Mouse (Mus musculus) heart, embryonic 16.5 days (tissue): Measurements from ENCODE around the gene Myo18b. TPM values are rescaled to one million over a fixed set of nuclear protein-coding genes. Genes with fewer than 3 reads are reported as not detected.

Source experiments
- ATAC-seq: fragments of 200-750 bp; cut with Nextera tagmentation; replicated peaks from 2 replicates; pipeline ENCODE4 v1.8.0; 2017; ENCODE audit warnings: moderate number of reproducible peaks; ENCODE audit not compliant: insufficient read depth, low FRiP score; ENCODE audit errors: extremely low read depth
- H3K27ac ChIP-seq: fragments of 300-500 bp; sonication (generic); 2 replicates; pipeline ENCODE4 v1.5.1; 2014; ENCODE audit warnings: mild to moderate bottlenecking, low read length, control low read depth, moderate library complexity
- H3K27me3 ChIP-seq: fragments of 300-500 bp; sonication (generic); 2 replicates; pipeline ENCODE4 v1.6.1; 2014; ENCODE audit warnings: low read length, mixed read lengths; ENCODE audit not compliant: control insufficient read depth, insufficient read depth
- H3K36me3 ChIP-seq: fragments of 300-500 bp; sonication (generic); 2 replicates; pipeline ENCODE4 v1.6.1; 2014; ENCODE audit not compliant: control insufficient read depth, insufficient read depth
- H3K4me1 ChIP-seq: fragments of 300-500 bp; sonication (generic); 2 replicates; pipeline ENCODE4 v1.6.1; 2014; ENCODE audit warnings: low read length, mixed read lengths; ENCODE audit not compliant: control insufficient read depth, insufficient read depth
- H3K4me2 ChIP-seq: fragments of 300-500 bp; sonication (generic); 2 replicates; pipeline ENCODE4 v1.6.1; 2014; ENCODE audit warnings: low read depth, mild to moderate bottlenecking, control low read depth, low read length
- H3K4me3 ChIP-seq: fragments of 300-500 bp; sonication (generic); 2 replicates; pipeline ENCODE4 v1.5.1; 2014; ENCODE audit warnings: mild to moderate bottlenecking, control low read depth, low read length
- H3K9ac ChIP-seq: fragments of 300-500 bp; sonication (generic); 2 replicates; pipeline ENCODE4 v1.6.1; 2014; ENCODE audit warnings: low read length, control low read depth
- H3K9me3 ChIP-seq: fragments of 300-500 bp; sonication (generic); replicated peaks from 2 replicates; pipeline ENCODE4 v1.6.1; 2016; ENCODE audit warnings: low read length; ENCODE audit not compliant: control insufficient read depth
- WGBS: fragments of 180-500 bp; shearing (Covaris S2); extraction: QIAGEN DNeasy Blood & Tissue Kit; methylation state at CpG from one replicate; pipeline ENCODE4 v1.1.7; 2014; 5-methylcytosine and 5-hydroxymethylcytosine counted together
- polyA plus RNA-seq: library from polyadenylated mRNA; unstranded; fragments of >200 nt; fragmentation: Nextera tagmentation; extraction: Ambion mirVana; gene quantifications from 2 replicates; pipeline ENCODE4 v1.2.1, GENCODE M21; 2015

Gene Myo18b
- polyA plus RNA-seq, 1 experiment from 2014 or later = 24.9 TPM

DNA sequence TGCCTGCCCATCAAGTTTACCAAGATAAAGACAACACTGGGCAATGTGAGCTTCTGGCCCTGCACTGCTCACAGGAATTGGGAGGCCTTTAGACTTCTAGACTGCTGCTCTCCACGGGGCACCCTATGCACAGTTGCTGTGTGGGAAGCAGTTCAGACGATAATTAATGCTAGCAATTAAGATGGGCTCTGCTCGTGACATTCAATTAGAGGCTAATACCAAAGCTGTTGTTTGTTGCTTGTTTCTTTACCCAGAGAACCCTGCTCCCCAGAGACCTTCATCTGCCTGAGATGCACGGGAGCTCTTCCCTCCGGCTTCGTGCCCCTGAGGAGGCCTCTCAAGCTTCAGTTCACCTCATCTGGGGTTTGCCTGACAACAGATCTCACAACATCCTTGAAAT is 167.7 kb downstream of the Myo18b start:
- no peak overlapping the region for H3K27ac ChIP-seq
- ATAC-seq = no peak
- H3K4me2 ChIP-seq = no peak overlapping the region
- H3K4me1 ChIP-seq = no peaks in the 10 kb centered on the region
- H3K27me3 ChIP-seq = no peaks in the 10 kb centered on the region
- H3K36me3 ChIP-seq = peaks cover 9% of the 10 kb centered on the region; the same call in 1 of the 2 replicates
- 83% methylated on average over 6 of the region's 6 CpGs for WGBS
- no peak overlapping the region for H3K9ac ChIP-seq
- no peaks in the 10 kb centered on the region for H3K9me3 ChIP-seq
- no peak overlapping the region for H3K4me3 ChIP-seq

DNA sequence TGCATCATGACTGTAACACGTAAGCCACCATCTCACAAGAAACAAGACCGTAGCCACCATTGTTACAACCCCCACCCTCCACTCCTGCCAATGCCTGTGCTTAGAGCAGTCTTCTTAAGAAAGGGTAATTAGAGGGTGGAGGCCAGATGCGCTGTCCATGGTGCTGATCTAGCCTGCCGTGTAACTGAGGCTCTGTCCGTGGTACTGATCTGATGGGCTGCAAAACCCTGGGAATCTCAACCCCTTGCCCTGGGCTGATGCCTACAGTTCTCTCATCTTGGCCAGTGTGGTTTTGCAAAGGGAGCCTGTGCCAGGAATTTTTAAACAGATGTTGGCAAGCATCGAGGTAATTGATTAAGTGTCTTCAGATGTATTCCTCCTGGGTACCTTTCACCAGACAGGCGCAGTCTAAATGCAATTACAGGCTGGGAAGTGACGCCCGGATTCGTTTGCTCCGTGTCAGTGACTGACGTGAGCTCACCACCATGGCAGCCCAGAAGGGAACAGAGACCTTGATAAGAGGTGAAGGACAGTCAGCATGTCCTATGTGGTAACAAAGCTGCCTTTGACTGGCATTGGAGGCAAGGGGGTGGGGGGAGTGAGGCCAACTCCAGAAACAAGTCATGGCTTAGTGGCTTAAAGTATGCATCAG is 177.4 kb downstream of the Myo18b start:
- Histone ChIP-seq H3K4me3 (no peak overlapping the region), H3K36me3 (peaks cover 28% of the 10 kb centered on the region), H3K4me2 (no peak overlapping the region), H3K27me3 (no peaks in the 10 kb centered on the region), H3K9me3 (no peaks in the 10 kb centered on the region), H3K9ac (no peak overlapping the region), H3K4me1 (peaks cover 4% of the 10 kb centered on the region), H3K27ac (no peak overlapping the region)
- ATAC-seq = no peak
- 43% methylated on average over 12 of the region's 12 CpGs for WGBS

DNA sequence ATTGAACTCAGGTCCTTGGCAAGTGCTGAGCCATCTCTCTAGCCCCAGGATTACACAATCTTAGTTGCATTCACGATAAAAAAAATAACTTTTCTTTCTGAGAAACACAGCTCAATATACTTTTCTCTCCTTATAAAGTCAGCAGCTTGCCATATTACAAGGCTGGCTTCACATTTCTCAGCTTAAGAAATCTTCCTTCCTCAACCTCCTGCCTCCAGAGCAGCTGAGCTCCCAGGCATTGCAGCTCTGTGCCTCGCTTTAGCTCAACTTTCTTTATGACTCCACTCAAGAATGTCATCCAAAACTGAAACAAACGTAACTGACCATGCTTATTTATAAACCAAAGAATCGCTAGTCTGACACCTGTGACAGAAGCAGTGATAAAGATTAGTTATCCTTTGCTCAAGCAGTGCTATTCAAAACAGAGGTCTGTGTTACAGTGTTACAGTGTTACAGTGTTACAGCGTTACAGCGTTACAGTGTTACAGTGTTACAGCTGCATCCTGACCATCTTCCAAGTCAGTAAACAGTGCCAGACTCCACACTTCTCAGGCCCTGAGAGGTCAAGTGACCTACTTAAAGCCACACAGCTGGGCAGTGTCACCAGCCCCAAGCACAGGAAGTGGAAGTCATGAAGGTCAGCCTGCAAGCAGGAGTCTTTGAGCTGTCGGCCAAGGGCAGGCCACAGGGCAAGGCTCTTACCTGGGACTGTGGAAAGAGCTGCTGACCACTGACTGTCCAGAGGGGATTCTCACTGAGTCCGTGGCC is 181.3 kb downstream of the Myo18b start:
- 55% methylated on average over 8 of the region's 8 CpGs for WGBS
- no peaks in the 10 kb centered on the region for H3K9me3 ChIP-seq
- no peak overlapping the region for H3K27ac ChIP-seq
- H3K4me1 ChIP-seq = peaks cover 11% of the 10 kb centered on the region
- no peak overlapping the region for H3K9ac ChIP-seq
- no peak for ATAC-seq
- no peak overlapping the region for H3K4me2 ChIP-seq
- peaks cover 29% of the 10 kb centered on the region for H3K36me3 ChIP-seq
- no peaks in the 10 kb centered on the region for H3K27me3 ChIP-seq
- no peak overlapping the region for H3K4me3 ChIP-seq

DNA sequence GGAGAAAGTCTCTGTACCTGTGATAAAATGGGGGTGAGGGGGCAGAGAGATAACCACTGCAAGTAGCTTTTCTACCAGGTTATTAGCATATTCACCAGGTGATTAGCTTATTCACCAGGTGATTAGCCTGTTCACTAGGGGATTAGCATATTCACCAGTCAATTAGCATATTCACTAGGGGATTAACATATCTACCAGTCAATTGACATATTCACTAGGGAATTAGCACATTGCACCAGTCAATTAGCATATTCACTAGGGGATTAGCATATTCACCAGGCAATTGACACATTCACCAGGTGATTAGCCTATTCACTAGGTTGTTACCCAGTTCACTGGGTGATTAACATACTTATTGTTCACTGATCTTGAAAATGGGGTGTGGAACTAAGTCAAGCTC is 186.3 kb downstream of the Myo18b start:
- Histone ChIP-seq H3K4me3 (no peak overlapping the region), H3K36me3 (peaks cover 35% of the 10 kb centered on the region), H3K27ac (no peak overlapping the region), H3K9ac (no peak overlapping the region), H3K4me2 (no peak overlapping the region), H3K9me3 (no peaks in the 10 kb centered on the region), H3K27me3 (no peaks in the 10 kb centered on the region), H3K4me1 (peaks cover 8% of the 10 kb centered on the region)
- ATAC-seq = no peak

DNA sequence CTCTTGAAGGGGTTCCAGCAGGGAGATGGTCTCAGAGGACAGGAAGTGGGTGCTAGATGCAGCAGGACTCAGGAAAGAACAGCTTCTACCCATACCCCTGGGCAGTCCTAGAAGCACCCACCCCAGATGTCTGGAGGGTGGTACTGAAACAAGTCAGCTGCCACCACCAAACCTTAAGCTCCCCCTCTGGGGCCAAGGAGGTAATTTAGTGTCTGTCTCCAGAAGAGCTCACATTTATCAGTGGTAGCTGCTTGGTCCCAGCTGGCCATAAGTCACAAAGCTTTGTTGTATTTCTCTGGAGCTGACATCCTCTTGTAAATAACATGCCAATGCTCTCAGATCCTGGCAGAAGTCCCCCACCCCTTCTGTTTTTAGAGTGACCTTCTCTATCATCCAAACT is 187.7 kb downstream of the Myo18b start:
- Histone ChIP-seq H3K4me3 (no peak overlapping the region), H3K4me1 (peaks cover 8% of the 10 kb centered on the region), H3K36me3 (peaks cover 29% of the 10 kb centered on the region), H3K9me3 (no peaks in the 10 kb centered on the region), H3K27ac (no peak overlapping the region), H3K27me3 (no peaks in the 10 kb centered on the region), H3K4me2 (no peak overlapping the region), H3K9ac (no peak overlapping the region)
- ATAC-seq = no peak

DNA sequence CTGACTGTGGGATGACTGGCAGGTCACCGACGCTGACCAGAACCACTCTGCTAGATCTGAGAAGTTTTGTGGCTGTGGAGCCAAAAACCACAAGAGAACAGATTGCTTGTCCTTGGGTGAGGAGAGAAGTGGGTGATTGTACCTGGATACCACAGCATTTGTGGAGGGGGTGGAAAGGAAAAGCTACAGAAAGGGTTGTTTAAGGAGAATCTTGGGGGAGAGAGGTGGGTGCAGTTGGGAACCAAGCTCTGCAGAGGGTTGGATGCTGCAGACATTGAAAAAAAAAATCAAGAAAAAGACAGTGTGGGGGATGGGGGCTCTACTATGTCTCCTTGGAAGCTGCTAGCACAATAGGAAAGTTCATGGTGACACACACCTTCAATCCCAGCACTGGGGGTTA is 188.7 kb downstream of the Myo18b start:
- peaks cover 31% of the 10 kb centered on the region for H3K36me3 ChIP-seq

DNA sequence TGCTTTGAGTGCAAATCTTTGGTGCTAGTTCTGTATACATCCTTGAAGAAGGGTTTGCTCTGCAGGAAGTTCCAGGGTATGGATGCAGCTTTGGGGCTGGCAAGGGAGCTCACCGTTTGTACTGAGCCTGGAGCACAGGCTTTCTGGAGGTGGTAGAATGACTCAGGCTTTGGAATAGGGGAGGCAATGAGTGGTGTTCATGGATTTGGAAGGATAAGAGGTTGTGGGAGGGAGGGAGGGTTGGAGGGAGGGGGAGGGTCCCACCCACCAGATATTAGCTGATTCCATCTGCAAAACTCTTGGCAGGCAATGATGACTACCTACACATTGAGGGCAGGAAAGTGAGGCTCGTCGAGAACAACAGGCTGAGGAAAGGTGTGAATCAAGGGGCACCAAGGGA is 195.4 kb downstream of the Myo18b start:
- H3K4me3 ChIP-seq = no peak overlapping the region
- peaks cover 8% of the 10 kb centered on the region; the same call in 1 of the 2 replicates for H3K36me3 ChIP-seq
- no peak overlapping the region for H3K27ac ChIP-seq
- H3K4me2 ChIP-seq = no peak overlapping the region
- 44% methylated on average over 3 of the region's 3 CpGs for WGBS
- H3K4me1 ChIP-seq = 0 out of 2 replicates have a peak, but pooled peaks cover 2% of the 10 kb centered on the region
- no peaks in the 10 kb centered on the region for H3K9me3 ChIP-seq
- ATAC-seq = no peak
- no peaks in the 10 kb centered on the region for H3K27me3 ChIP-seq
- no peak overlapping the region for H3K9ac ChIP-seq

More for the DNA sequence above, 188.7 kb downstream of the Myo18b start:
- Histone ChIP-seq H3K4me2 (no peak overlapping the region), H3K9me3 (no peaks in the 10 kb centered on the region), H3K4me1 (no peaks in the 10 kb centered on the region), H3K27me3 (no peaks in the 10 kb centered on the region), H3K9ac (no peak overlapping the region), H3K4me3 (no peak overlapping the region), H3K27ac (no peak overlapping the region)
- ATAC-seq = no peak
- WGBS = 83% methylated on average over 2 of the region's 2 CpGs

DNA sequence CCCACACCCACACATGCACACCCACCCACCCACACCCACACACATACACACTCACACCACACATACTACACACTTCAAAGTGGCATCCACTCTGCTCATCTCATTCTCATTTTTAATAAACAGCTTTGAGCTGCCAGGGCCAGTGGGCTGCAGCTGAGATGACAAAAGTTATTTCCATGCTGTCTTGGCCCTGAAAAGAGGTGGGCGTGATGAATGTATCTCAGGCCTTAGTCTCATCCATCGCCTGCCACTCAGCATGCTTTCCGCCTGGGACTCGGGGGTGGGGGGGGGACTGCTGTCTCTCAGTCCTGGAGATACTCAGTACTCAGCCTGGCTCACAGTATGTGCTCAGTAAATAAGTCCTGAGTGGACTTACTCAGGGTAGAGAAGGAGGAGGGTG is 199.5 kb downstream of the Myo18b start:
- H3K27me3 ChIP-seq = no peaks in the 10 kb centered on the region
- H3K27ac ChIP-seq = no peak overlapping the region
- peaks cover 5% of the 10 kb centered on the region; the same call in 1 of the 2 replicates for H3K4me1 ChIP-seq
- WGBS = 57% methylated on average over 4 of the region's 4 CpGs
- no peaks in the 10 kb centered on the region for H3K9me3 ChIP-seq
- no peak overlapping the region for H3K4me2 ChIP-seq
- no peak for ATAC-seq
- H3K9ac ChIP-seq = no peak overlapping the region
- H3K36me3 ChIP-seq = peaks cover 10% of the 10 kb centered on the region; the same call in 1 of the 2 replicates
- H3K4me3 ChIP-seq = no peak overlapping the region

DNA sequence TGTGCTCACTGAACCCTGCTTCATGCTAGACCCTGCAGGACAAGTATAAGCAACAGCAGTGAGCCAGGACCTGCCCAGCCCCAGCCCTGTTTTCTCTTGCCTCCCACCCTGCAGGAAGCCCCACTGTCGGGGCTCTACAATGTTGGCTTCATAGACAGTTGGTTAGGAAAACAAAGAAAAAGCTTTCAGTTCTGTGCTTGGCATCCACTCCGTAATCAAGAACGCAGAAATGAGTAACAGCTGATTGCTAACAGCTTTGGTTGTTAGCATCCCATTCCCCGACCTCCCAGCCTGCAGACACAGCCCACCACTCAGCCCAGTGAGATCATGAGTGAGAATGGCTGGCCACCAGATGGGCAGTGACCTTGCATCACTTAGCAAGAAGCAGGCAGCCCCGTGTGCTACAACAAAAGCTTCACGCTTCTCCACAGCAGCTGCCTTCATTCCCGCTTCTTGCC is 200.9 kb downstream of the Myo18b start:
- peaks cover 20% of the 10 kb centered on the region; the same call in 1 of the 2 replicates for H3K36me3 ChIP-seq
- H3K27ac ChIP-seq = no peak overlapping the region
- WGBS = 62% methylated on average over 7 of the region's 7 CpGs
- H3K4me1 ChIP-seq = peaks cover 5% of the 10 kb centered on the region; the same call in 1 of the 2 replicates
- no peaks in the 10 kb centered on the region for H3K27me3 ChIP-seq
- no peak for ATAC-seq
- no peak overlapping the region for H3K4me2 ChIP-seq
- H3K9me3 ChIP-seq = no peaks in the 10 kb centered on the region
- H3K4me3 ChIP-seq = no peak overlapping the region
- H3K9ac ChIP-seq = no peak overlapping the region
